Mouse (Mus musculus) heart, postnatal 14 days (tissue): ENCODE measurements around the gene Wdhd1. TPM values are rescaled to one million over a fixed set of nuclear protein-coding genes. Genes with fewer than 3 reads are reported as not detected.

Experiments
- DNase-seq, 2 experiments: peaks; one replicate each; pipeline ENCODE4 v3.0.0; 2021 to 2022
- intact Hi-C: fragments of 180-260 bp; cut with DNase I; formaldehyde crosslinking; loops from one replicate; pipeline ENCODE4 v1.15.1; 2025
- total RNA-seq, 2 experiments: library from RNA; stranded (reverse); gene quantifications; 2 replicates each; pipeline ENCODE4 v1.2.3; 2021

Wdhd1 gene
- total RNA-seq, 2 experiments from 2014 or later: 1.5 to 2.0 TPM

GRCm38 (mm10) chr14:47224476-47225325, 52.0 kb downstream of the Wdhd1 start:
- DNase-seq: no peak
- intact Hi-C loops: no loop called here

- intact Hi-C loops: no loop called here
- DNase-seq: no peak
These were observed 53.8 kb downstream of the Wdhd1 start for GRCm38 (mm10) chr14:47222631-47223450.

GRCm38 (mm10) chr14:47221567-47221966, 55.1 kb downstream of the Wdhd1 start:
- intact Hi-C loops: no loop called here
- no peak for DNase-seq

- DNase-seq: no peak
- intact Hi-C loops: no loop called here
These were observed 56.2 kb downstream of the Wdhd1 start for GRCm38 (mm10) chr14:47220231-47221025.

- intact Hi-C loops: no loop called here
- no peak for DNase-seq
These were observed 57.7 kb downstream of the Wdhd1 start for GRCm38 (mm10) chr14:47218766-47219606.

- intact Hi-C loops: no loop called here
These were observed 60.1 kb downstream of the Wdhd1 start for GRCm38 (mm10) chr14:47216541-47216940.

GRCm38 (mm10) chr14:47214367-47214766, 62.3 kb downstream of the Wdhd1 start:
- no peak for DNase-seq
- intact Hi-C loops: no loop called here

More at GRCm38 (mm10) chr14:47216541-47216940, 60.1 kb downstream of the Wdhd1 start:
- no peak for DNase-seq

- no peak for DNase-seq
- intact Hi-C loops: no loop called here
These were observed 63.4 kb downstream of the Wdhd1 start for GRCm38 (mm10) chr14:47213305-47213704.

- intact Hi-C loops: no loop called here
- DNase-seq: no peak
These were observed 66.9 kb downstream of the Wdhd1 start for GRCm38 (mm10) chr14:47209669-47210164.

GRCm38 (mm10) chr14:47208564-47209493, 67.8 kb downstream of the Wdhd1 start:
- no peak for DNase-seq
- intact Hi-C loops: no loop called here

- intact Hi-C loops: no loop called here
- DNase-seq: no peak
These were observed 70.1 kb downstream of the Wdhd1 start for GRCm38 (mm10) chr14:47206601-47207000.

- DNase-seq: no peak
- intact Hi-C loops: no loop called here
These were observed 71.2 kb downstream of the Wdhd1 start for GRCm38 (mm10) chr14:47205270-47205972.

GRCm38 (mm10) chr14:47197340-47197739, 79.3 kb downstream of the Wdhd1 start:
- no peak for DNase-seq
- intact Hi-C loops: loop anchor here (5.0 kb wide), 1 partner anchor 35 kb away; no protein-coding TSS in a partner anchor

- intact Hi-C loops: loop anchor here (5.0 kb wide), 1 partner anchor 34 kb away; no protein-coding TSS in a partner anchor
- DNase-seq: no peak
These were observed 79.9 kb downstream of the Wdhd1 start for GRCm38 (mm10) chr14:47196711-47197110.

GRCm38 (mm10) chr14:47194096-47194495, 82.6 kb downstream of the Wdhd1 start:
- intact Hi-C loops: no loop called here
- no peak for DNase-seq

- DNase-seq: no peak
- intact Hi-C loops: no loop called here
These were observed 83.2 kb downstream of the Wdhd1 start for GRCm38 (mm10) chr14:47193506-47193905.

GRCm38 (mm10) chr14:47191861-47192260, 84.8 kb downstream of the Wdhd1 start:
- intact Hi-C loops: no loop called here
- no peak for DNase-seq
